27 mouse cellular contexts compared by ENCODE assay signal in the genomic region with DNA sequence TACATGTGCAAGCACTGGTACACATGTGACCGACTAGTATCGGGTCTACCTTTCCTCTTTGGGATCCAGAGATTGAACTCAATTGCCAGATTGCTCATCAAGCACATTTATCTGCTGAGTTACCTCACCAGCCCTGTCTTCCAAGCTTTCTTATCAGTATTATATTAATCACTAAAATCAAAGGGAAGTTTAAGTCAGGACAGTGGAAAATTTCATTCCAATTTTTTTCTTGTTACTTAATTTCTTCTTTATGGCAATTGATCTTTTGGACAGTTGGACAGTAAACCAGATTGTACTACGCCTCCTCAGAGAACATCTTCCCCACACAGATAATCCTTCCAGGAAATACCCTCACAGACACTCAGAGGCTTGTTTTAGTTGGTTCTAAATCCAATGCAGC. TPM values are rescaled to one million over a fixed set of nuclear protein-coding genes. Genes with fewer than 3 reads are reported as not detected.
"Had no signal": no experiment of that assay in that cellular context is flagged by ENCODE, and none has a peak within 500 bp of the region (broad histone marks: within the 10 kb centered on the region; RNA-seq: fewer than 3 reads in every experiment).

No protein-coding gene starts in this region.

- H3K4me3 ChIP-seq: embryonic facial prominence, embryonic 12.5 days; embryonic facial prominence, embryonic 13.5 days; embryonic facial prominence, embryonic 15.5 days; erythroblast, embryonic 14.5 days; forebrain, embryonic 10.5 days; forebrain, embryonic 12.5 days; forebrain, embryonic 13.5 days; forebrain, embryonic 15.5 days; gastrocnemius, adult 2 months; heart, adult 2 months had no signal

- H3K27me3 ChIP-seq: embryonic facial prominence, embryonic 12.5 days; embryonic facial prominence, embryonic 13.5 days; embryonic facial prominence, embryonic 15.5 days; forebrain, embryonic 12.5 days; forebrain, embryonic 13.5 days; forebrain, embryonic 15.5 days had no signal

- H3K4me1 ChIP-seq: embryonic facial prominence, embryonic 15.5 days had no signal

- H3K9ac ChIP-seq: embryonic facial prominence, embryonic 12.5 days; embryonic facial prominence, embryonic 13.5 days; embryonic facial prominence, embryonic 15.5 days; forebrain, embryonic 12.5 days; forebrain, embryonic 13.5 days; forebrain, embryonic 15.5 days; forebrain, postnatal 0 days had no signal

- DNase-seq: cerebellum, adult 8-10 months; cerebellum, adult 9-10 months; cerebellum, adult 9-11 months; cerebellum, postnatal 10 days; cerebellum, postnatal 14 days; cerebellum, postnatal 25 days; cerebellum, postnatal 36 days; embryo, embryonic 11 days; forebrain, postnatal 0 days; gastrocnemius, adult 2 months; gastrocnemius, postnatal 10 days; gastrocnemius, postnatal 14 days; gastrocnemius, postnatal 25 days; gastrocnemius, postnatal 36 days; heart, adult 11 months; heart, adult 18-20 months; heart, adult 2 months had no signal

- ATAC-seq: forebrain, embryonic 13.5 days; forebrain, embryonic 14.5 days; forebrain, embryonic 15.5 days; forebrain, embryonic 16.5 days; forebrain, postnatal 0 days had no signal

- H3K9me3 ChIP-seq: embryonic facial prominence, embryonic 12.5 days; embryonic facial prominence, embryonic 13.5 days; embryonic facial prominence, embryonic 15.5 days; forebrain, embryonic 10.5 days; forebrain, embryonic 12.5 days; forebrain, embryonic 13.5 days; forebrain, embryonic 15.5 days had no signal

- H3K4me2 ChIP-seq: embryonic facial prominence, embryonic 12.5 days; embryonic facial prominence, embryonic 13.5 days; embryonic facial prominence, embryonic 15.5 days; forebrain, embryonic 12.5 days; forebrain, embryonic 13.5 days; forebrain, embryonic 15.5 days had no signal

- H3K36me3 ChIP-seq: embryonic facial prominence, embryonic 12.5 days; embryonic facial prominence, embryonic 13.5 days; embryonic facial prominence, embryonic 15.5 days; forebrain, embryonic 10.5 days; forebrain, embryonic 12.5 days; forebrain, embryonic 15.5 days had no signal

- H3K27ac ChIP-seq: embryonic facial prominence, embryonic 12.5 days; embryonic facial prominence, embryonic 13.5 days; embryonic facial prominence, embryonic 15.5 days; forebrain, embryonic 10.5 days; forebrain, embryonic 12.5 days; forebrain, embryonic 13.5 days; forebrain, embryonic 15.5 days; gastrocnemius, adult 2 months; heart, adult 2 months had no signal

RNA-seq across cellular contexts. Expression of gene Prdm5, which starts 18.7 kb away (rescaled TPM):
- polyA plus RNA-seq: erythroblast, embryonic 14.5 days had no signal
